Mouse (Mus musculus) heart, embryonic 12.5 days (tissue): ENCODE measurements around the gene Babam1. TPM values are rescaled to one million over a fixed set of nuclear protein-coding genes. Genes with fewer than 3 reads are reported as not detected.

ENCODE experiments used
- ATAC-seq: fragments of 200-750 bp; cut with Nextera tagmentation; 2 replicates; pipeline ENCODE4 v1.8.0; 2017; ENCODE audit warnings: moderate TSS enrichment, moderate library complexity; ENCODE audit not compliant: insufficient number of reproducible peaks, low FRiP score
- H3K27ac ChIP-seq: fragments of 300-500 bp; sonication (generic); 2 replicates; pipeline ENCODE4 v1.5.1; 2016; ENCODE audit warnings: mild to moderate bottlenecking, moderate library complexity; ENCODE audit not compliant: poor library complexity, severe bottlenecking
- H3K27me3 ChIP-seq: fragments of 300-500 bp; sonication (generic); replicated peaks from 2 replicates; pipeline ENCODE4 v1.6.1; 2016; ENCODE audit warnings: mild to moderate bottlenecking, moderate library complexity
- H3K36me3 ChIP-seq: fragments of 300-500 bp; sonication (generic); 2 replicates; pipeline ENCODE4 v1.6.1; 2016; ENCODE audit warnings: mild to moderate bottlenecking, moderate library complexity
- H3K4me1 ChIP-seq: fragments of 300-500 bp; sonication (generic); replicated peaks from 2 replicates; pipeline ENCODE4 v1.6.1; 2016; ENCODE audit warnings: mild to moderate bottlenecking
- H3K4me2 ChIP-seq: fragments of 300-500 bp; sonication (generic); 2 replicates; pipeline ENCODE4 v1.6.1; 2016; ENCODE audit warnings: mild to moderate bottlenecking, moderate library complexity
- H3K4me3 ChIP-seq: fragments of 300-500 bp; sonication (generic); 2 replicates; pipeline ENCODE4 v1.5.1; 2016; ENCODE audit warnings: mild to moderate bottlenecking
- H3K9ac ChIP-seq: fragments of 300-500 bp; sonication (generic); 2 replicates; pipeline ENCODE4 v1.6.1; 2016; ENCODE audit warnings: mild to moderate bottlenecking, moderate library complexity
- H3K9me3 ChIP-seq: fragments of 300-500 bp; sonication (generic); replicated peaks from 2 replicates; pipeline ENCODE4 v1.6.1; 2016; ENCODE audit warnings: mild to moderate bottlenecking, moderate library complexity
- WGBS: fragments of 180-500 bp; shearing (Covaris S2); methylation state at CpG from one replicate; pipeline ENCODE4 v1.1.7; 2016; 5-methylcytosine and 5-hydroxymethylcytosine counted together
- polyA plus RNA-seq: library from polyadenylated mRNA; unstranded; fragments of >200 nt; fragmentation: Nextera tagmentation; extraction: Ambion mirVana; gene quantifications from 2 replicates; pipeline ENCODE4 v1.2.1, GENCODE M21; 2016

Gene Babam1
- 77.6 and 94.2 TPM in 2 replicates for polyA plus RNA-seq

GRCm38 (mm10) chr8:71396639-71397305 is at the start of gene Babam1:
Gene Babam1 (plus strand): TSS chr8:71396861.
- Histone ChIP-seq H3K27ac (peak within 1 kb of the TSS; percentile 38), H3K4me1 (peaks cover 8% of the 10 kb centered on the region), H3K4me2 (peak within 1 kb of the TSS; percentile 87), H3K9me3 (no peaks in the 10 kb centered on the region), H3K4me3 (peak within 1 kb of the TSS; percentile 71), H3K9ac (peak within 1 kb of the TSS; percentile 74), H3K36me3 (peaks cover 25% of the 10 kb centered on the region), H3K27me3 (no peaks in the 10 kb centered on the region)
- whole genome bisulfite sequencing = under 1% methylated on average over 34 of the region's 34 CpGs
- ATAC-seq = peak; percentile 91

- ATAC-seq = no peak
- peaks cover 100% of the 10 kb centered on the region for H3K36me3 ChIP-seq
- 42% methylated on average over 3 of the region's 3 CpGs for WGBS
These were observed 45.5 kb upstream of the Babam1 start for GRCm38 (mm10) chr8:71351117-71351516.

GRCm38 (mm10) chr8:71351520-71351919 is 45.1 kb upstream of the Babam1 start:
- WGBS = 94% methylated on average over 1 of the region's 1 CpGs
- Histone ChIP-seq H3K4me1 (no peaks in the 10 kb centered on the region; the same call in 1 of the 2 replicates), H3K36me3 (peaks cover 100% of the 10 kb centered on the region), H3K27ac (no peak overlapping the region), H3K27me3 (no peaks in the 10 kb centered on the region), H3K4me3 (no peak overlapping the region), H3K9me3 (no peaks in the 10 kb centered on the region), H3K9ac (no peak overlapping the region), H3K4me2 (no peak overlapping the region)
- no peak for ATAC-seq

More at GRCm38 (mm10) chr8:71351117-71351516, 45.5 kb upstream of the Babam1 start:
- H3K27ac ChIP-seq = no peak overlapping the region
- no peak overlapping the region for H3K4me2 ChIP-seq
- no peak overlapping the region for H3K9ac ChIP-seq
- H3K9me3 ChIP-seq = no peaks in the 10 kb centered on the region
- H3K4me3 ChIP-seq = no peak overlapping the region
- H3K27me3 ChIP-seq = no peaks in the 10 kb centered on the region
- no peaks in the 10 kb centered on the region; the same call in 1 of the 2 replicates for H3K4me1 ChIP-seq

- no peak overlapping the region for H3K9ac ChIP-seq
- H3K4me2 ChIP-seq = no peak overlapping the region
- 85% methylated on average over 3 of the region's 3 CpGs for WGBS
- no peak for ATAC-seq
- peaks cover 83% of the 10 kb centered on the region for H3K36me3 ChIP-seq
- H3K27me3 ChIP-seq = no peaks in the 10 kb centered on the region
- no peaks in the 10 kb centered on the region for H3K9me3 ChIP-seq
- no peak overlapping the region for H3K4me3 ChIP-seq
- no peaks in the 10 kb centered on the region for H3K4me1 ChIP-seq
- no peak overlapping the region for H3K27ac ChIP-seq
These were observed 38.6 kb upstream of the Babam1 start for GRCm38 (mm10) chr8:71358026-71358425.

- no peaks in the 10 kb centered on the region for H3K27me3 ChIP-seq
- H3K4me3 ChIP-seq = peak within 1 kb of the TSS; percentile 72
- under 1% methylated on average over 56 of the region's 56 CpGs for WGBS
- no peaks in the 10 kb centered on the region for H3K9me3 ChIP-seq
- peaks cover 30% of the 10 kb centered on the region for H3K4me1 ChIP-seq
- H3K27ac ChIP-seq = peak within 1 kb of the TSS; percentile 90
- H3K4me2 ChIP-seq = peak within 1 kb of the TSS; percentile 81
- peak within 1 kb of the TSS; percentile 78 for H3K9ac ChIP-seq
- H3K36me3 ChIP-seq = peaks cover 13% of the 10 kb centered on the region
- peak; percentile 86 for ATAC-seq
These were observed 29.7 kb upstream of the Babam1 start, which contains the start of gene Use1 for GRCm38 (mm10) chr8:71366771-71367528. Gene Use1 (plus strand): TSS chr8:71366848.

- H3K9me3 ChIP-seq = no peaks in the 10 kb centered on the region
- H3K4me2 ChIP-seq = peak overlapping the region; percentile 81
- 44% methylated on average over 17 of the region's 17 CpGs for WGBS
- H3K4me1 ChIP-seq = peaks cover 30% of the 10 kb centered on the region
- H3K36me3 ChIP-seq = peaks cover 15% of the 10 kb centered on the region
- H3K9ac ChIP-seq = peak overlapping the region; percentile 78
- ATAC-seq = no peak
- H3K27ac ChIP-seq = peak overlapping the region; percentile 90
- no peaks in the 10 kb centered on the region for H3K27me3 ChIP-seq
- H3K4me3 ChIP-seq = peak overlapping the region; percentile 72
These were observed 29.0 kb upstream of the Babam1 start for GRCm38 (mm10) chr8:71367529-71368176.

GRCm38 (mm10) chr8:71368366-71368765 is 28.3 kb upstream of the Babam1 start:
- Histone ChIP-seq H3K9ac (0 out of 2 replicates have a peak overlapping the region, but pooled peaks have one; percentile 78), H3K9me3 (no peaks in the 10 kb centered on the region), H3K36me3 (peaks cover 22% of the 10 kb centered on the region), H3K4me2 (peak overlapping the region; percentile 81), H3K4me3 (peak overlapping the region; percentile 72; the same call in 1 of the 2 replicates), H3K4me1 (peaks cover 30% of the 10 kb centered on the region), H3K27me3 (no peaks in the 10 kb centered on the region), H3K27ac (no peak overlapping the region)
- ATAC-seq = no peak

- H3K4me2 ChIP-seq = no peak overlapping the region
- 93% methylated on average over 10 of the region's 10 CpGs for WGBS
- no peak overlapping the region for H3K9ac ChIP-seq
- H3K36me3 ChIP-seq = peaks cover 29% of the 10 kb centered on the region
- peak overlapping the region; percentile 45; the same call in 1 of the 2 replicates for H3K27ac ChIP-seq
- no peaks in the 10 kb centered on the region for H3K9me3 ChIP-seq
- ATAC-seq = no peak
- no peaks in the 10 kb centered on the region for H3K27me3 ChIP-seq
- peaks cover 30% of the 10 kb centered on the region for H3K4me1 ChIP-seq
- H3K4me3 ChIP-seq = no peak overlapping the region
These were observed 27.5 kb upstream of the Babam1 start for GRCm38 (mm10) chr8:71369040-71369718.

GRCm38 (mm10) chr8:71370711-71371235 is 25.9 kb upstream of the Babam1 start:
- WGBS = 21% methylated on average over 5 of the region's 5 CpGs
- peaks cover 45% of the 10 kb centered on the region for H3K4me1 ChIP-seq

GRCm38 (mm10) chr8:71371236-71371848 is 25.3 kb upstream of the Babam1 start, which contains the start of gene Ocel1:
Gene Ocel1 (plus strand): TSS chr8:71371298.
- Histone ChIP-seq H3K4me2 (peak within 1 kb of the TSS; percentile 62), H3K4me1 (peaks cover 46% of the 10 kb centered on the region), H3K27me3 (no peaks in the 10 kb centered on the region), H3K9ac (peak within 1 kb of the TSS; percentile 59), H3K9me3 (no peaks in the 10 kb centered on the region), H3K27ac (peak within 1 kb of the TSS; percentile 59), H3K4me3 (peak within 1 kb of the TSS; percentile 64), H3K36me3 (peaks cover 48% of the 10 kb centered on the region)
- under 1% methylated on average over 68 of the region's 68 CpGs for WGBS
- ATAC-seq = peak; percentile 91

More at GRCm38 (mm10) chr8:71370711-71371235, 25.9 kb upstream of the Babam1 start:
- Histone ChIP-seq H3K9ac (peak overlapping the region; percentile 34; the same call in 1 of the 2 replicates), H3K27ac (no peak overlapping the region), H3K27me3 (no peaks in the 10 kb centered on the region), H3K36me3 (peaks cover 45% of the 10 kb centered on the region), H3K9me3 (no peaks in the 10 kb centered on the region), H3K4me3 (peak overlapping the region; percentile 64), H3K4me2 (peak overlapping the region; percentile 62)
- ATAC-seq = no peak
